Mouse (Mus musculus) adrenal gland, adult 18-20 months (tissue): ENCODE measurements around the gene Defb21. TPM values are rescaled to one million over a fixed set of nuclear protein-coding genes. Genes with fewer than 3 reads are reported as not detected.

Source experiments
- DNase-seq, 2 experiments: peaks; one replicate each; pipeline ENCODE4 v3.0.0; 2021 to 2022; ENCODE audit warnings: low spot score in 2 of 2
- total RNA-seq, 2 experiments: library from RNA; stranded (reverse); gene quantifications; 1 replicate in 1 of 2; 2 replicates in 1 of 2; pipeline ENCODE4 v1.2.3; 2021

The Defb21 gene
- total RNA-seq, 2 experiments from 2014 or later = not detected

DNA sequence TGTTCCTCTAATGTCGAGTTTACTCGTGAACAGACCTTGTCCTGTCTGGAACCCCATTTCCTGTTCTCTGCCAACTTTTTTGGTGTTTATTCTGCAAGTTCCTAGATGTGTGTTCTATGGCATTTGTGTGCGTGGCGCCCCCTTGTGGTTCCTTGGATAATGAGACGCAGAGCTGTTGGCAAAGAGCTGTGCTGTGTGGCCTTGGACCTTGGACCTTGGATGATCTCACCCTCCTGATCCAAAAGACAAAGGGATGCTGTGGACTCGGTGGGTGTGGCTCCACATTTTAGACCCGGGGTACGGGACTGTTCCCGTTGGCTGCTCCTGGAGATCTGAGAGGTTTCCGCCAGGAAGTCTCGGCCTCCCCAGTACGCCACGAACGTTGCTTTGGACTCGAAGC is 31.5 kb downstream of the Defb21 start, which contains the start of gene Defb36:
Gene Defb36 (plus strand): TSS at position 271 of the 400 bp plus-strand sequence.
- peak; percentile 70 for DNase-seq

DNA sequence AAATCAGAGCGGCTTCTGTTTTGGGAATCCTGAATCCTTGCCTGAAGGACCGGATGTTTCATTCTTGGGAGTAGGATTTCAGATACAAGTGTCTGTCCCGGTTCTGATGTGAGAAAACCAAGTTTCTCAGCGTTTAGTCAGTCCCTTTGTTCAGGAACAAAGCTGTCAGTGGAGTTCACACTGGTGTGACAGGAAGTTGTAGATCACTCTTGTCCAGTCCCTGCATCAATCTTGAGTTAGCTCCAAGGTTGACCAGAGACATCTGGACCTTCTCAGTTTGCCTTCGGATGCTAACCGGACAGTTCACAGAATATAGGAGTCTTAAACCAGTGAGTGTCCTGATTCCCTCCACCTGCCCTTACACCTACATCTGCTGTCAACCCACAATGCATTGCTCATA is 35.2 kb downstream of the Defb21 start:
- no peak for DNase-seq

DNA sequence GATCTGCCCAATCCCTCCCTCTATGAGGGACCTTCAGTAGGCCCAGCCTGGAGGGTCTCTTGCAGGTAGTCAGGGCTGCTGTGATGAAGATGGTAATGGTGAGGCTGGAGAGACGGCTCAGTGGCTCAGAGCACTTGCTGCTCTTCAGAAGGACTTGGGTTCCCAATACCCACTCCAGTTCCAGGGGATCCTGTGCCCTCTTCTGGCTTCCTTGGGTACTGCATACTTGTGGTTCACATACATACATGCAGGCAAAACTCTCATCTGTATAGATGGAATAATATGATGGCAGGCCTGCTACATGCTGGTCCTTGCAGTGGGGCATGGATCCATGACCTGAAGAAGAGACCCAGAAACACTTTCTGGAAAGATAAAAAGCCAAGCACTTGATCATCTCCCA is 36.2 kb downstream of the Defb21 start:
- no peak for DNase-seq

GRCm38 (mm10) chr2:152612193-152612592 is 39.6 kb downstream of the Defb21 start:
- no peak for DNase-seq

DNA sequence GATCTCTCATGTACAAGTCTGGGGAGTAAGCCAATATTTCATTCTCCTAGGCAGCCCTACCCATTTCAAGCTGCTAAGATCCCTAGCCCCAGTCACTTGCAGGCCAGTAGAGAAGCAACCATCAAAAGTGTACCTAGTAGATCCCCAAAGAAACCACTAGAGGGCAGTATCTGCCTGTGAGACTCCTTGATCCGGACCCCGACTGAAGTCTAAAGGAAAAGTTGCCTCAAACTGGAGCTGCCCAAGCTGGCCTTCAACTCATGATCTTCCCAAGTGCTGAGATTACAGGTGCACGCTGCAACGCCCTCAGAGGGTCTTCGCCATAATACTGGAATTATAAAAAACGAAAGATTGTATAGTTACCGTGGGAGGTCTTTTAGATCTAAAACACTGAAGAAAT is 43.0 kb downstream of the Defb21 start:
- peak in 1 of 2 experiments; percentile 52 for DNase-seq

DNA sequence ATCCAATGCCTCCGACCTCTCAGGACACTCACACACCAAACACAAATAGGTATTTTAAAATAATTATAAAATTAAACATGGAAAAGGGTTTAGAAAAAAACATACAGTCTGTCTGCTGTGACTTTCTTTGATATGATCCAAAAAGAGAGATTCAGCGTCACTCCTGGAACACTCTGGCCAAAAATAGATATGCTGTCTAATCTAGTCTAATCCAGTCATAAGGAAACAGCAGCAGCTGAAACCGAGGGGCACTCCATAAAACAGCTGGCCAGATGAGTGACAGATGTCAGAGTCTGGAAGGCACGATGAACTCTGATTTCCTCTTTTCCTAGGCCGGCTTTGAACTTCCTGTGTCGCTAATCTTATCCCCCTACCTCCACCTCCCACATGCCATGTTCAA is 43.9 kb downstream of the Defb21 start:
- no peak for DNase-seq

GRCm38 (mm10) chr2:152617374-152617773 is 44.8 kb downstream of the Defb21 start:
- no peak for DNase-seq

DNA sequence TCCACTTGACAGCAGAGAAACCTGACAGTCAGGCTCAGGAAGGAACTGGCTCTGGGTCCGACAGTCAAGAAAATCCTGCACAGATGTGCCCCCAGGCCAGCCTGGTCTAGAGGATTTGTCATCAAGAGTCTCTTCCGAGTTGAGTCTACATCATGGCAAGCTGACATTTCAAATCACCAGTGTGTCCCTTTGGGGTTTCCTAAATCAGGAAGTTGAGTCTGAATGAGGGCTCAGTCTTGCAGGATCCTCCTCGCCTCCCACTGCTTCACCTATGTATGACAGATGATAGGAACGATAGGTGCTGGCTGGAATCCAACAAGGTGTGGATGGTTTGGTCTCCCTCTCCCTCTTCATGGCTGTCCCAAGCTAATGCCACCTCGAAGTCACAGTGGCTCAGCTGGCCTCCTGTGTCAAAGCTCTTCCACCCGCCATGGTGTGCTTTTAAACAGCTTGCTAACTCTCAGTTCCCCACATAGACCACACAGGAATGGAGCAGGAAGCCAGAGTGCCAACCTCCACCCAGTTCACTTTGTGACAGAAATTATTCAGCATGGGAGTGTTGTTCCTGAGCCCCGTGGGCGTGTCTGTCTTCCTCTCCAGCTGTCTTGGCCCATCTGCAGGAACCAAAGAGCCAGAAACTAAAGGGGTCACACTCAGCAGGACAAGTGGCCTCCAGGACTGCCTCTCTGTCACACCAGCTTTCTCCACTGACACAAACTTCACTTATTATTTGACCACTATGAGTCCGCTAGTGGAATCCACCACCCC is 48.0 kb downstream of the Defb21 start:
- no peak for DNase-seq

- DNase-seq = no peak
Observed at GRCm38 (mm10) chr2:152622151-152622550, 49.6 kb downstream of the Defb21 start.

DNA sequence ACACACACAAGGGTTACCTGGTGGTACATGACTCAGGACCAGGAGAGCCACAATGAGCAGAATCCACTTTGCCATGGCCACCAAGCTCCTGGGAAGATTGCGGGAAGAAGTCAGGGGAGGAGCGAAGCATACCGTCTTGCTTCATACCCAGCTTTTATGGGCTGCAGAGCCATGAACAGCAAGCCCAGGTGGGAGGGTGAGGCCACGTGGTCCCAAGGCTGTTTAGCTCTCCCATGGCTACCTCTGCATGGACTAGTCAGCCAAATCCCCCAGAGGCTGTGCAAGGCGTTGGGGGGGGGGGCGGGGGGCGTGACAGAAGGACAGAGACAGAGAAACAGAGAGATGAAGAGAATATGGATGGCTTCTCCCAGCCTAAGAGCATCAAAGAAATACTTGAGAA is 50.4 kb downstream of the Defb21 start, which contains the start of gene Defb25:
Gene Defb25 (minus strand): TSS at position 101 of the 400 bp plus-strand sequence.
- DNase-seq = no peak

Other genes with a start within 250 kb of the Defb21 start
- gene Rbck1, start 240.1 kb upstream of the Defb21 start, total RNA-seq = 100 to 1,000 TPM in 1 of 2 experiments, 10 to 100 TPM in 1; 97.4 to 112 TPM
- 10 to 100 TPM in 1 of 2 experiments, 1 to 10 TPM in 1; 4.9 to 12.4 TPM for gene Trib3, start 228.7 kb upstream of the Defb21 start, total RNA-seq
- gene Nrsn2, start 196.1 kb upstream of the Defb21 start, total RNA-seq = 1 to 10 TPM; 5.8 to 6.7 TPM
- 1 to 10 TPM; 3.5 to 7.3 TPM for gene Sox12, start 174.7 kb upstream of the Defb21 start, total RNA-seq
- 1 to 10 TPM; 6.8 to 7.8 TPM for gene Zcchc3, start 157.7 kb upstream of the Defb21 start, total RNA-seq
- under 1 TPM; 0.36 to 0.74 TPM for gene 6820408C15Rik, start 157.2 kb upstream of the Defb21 start, total RNA-seq
- not detected for gene Defb23, start 108.1 kb upstream of the Defb21 start, total RNA-seq
- gene Defb20, start 95.7 kb upstream of the Defb21 start, total RNA-seq = not detected
- gene Defb22, start 82.6 kb upstream of the Defb21 start, total RNA-seq = not detected
- gene Defb26, start 61.1 kb upstream of the Defb21 start, total RNA-seq = not detected
- gene Defb28, start 54.5 kb upstream of the Defb21 start, total RNA-seq = not detected
- gene Defb29, start 32.6 kb upstream of the Defb21 start, total RNA-seq = not detected
- gene Gm17416, start 3.4 kb upstream of the Defb21 start, total RNA-seq = not detected
- under 1 TPM in 1 of 2 experiments, not detected in 1; 0.93 TPM for gene Defb19, start 7.6 kb downstream of the Defb21 start, total RNA-seq
- not detected for gene Defb45, start 26.7 kb downstream of the Defb21 start, total RNA-seq
- gene Defb36, start 31.6 kb downstream of the Defb21 start, total RNA-seq = not detected
- gene Defb25, start 50.3 kb downstream of the Defb21 start, total RNA-seq = 1 to 10 TPM; 1.5 to 2.4 TPM
- gene Rem1, start 54.2 kb downstream of the Defb21 start, total RNA-seq = 10 to 100 TPM in 1 of 2 experiments, 1 to 10 TPM in 1; 8.9 to 13.5 TPM
- gene H13, start 96.7 kb downstream of the Defb21 start, total RNA-seq = 100 to 1,000 TPM; 151 to 170 TPM
- gene Mcts2, start 114.3 kb downstream of the Defb21 start, total RNA-seq = 10 to 100 TPM; 23.5 to 25.8 TPM
- 10 to 100 TPM; 51.8 to 93.4 TPM for gene Id1, start 163.5 kb downstream of the Defb21 start, total RNA-seq
- 1 to 10 TPM; 2.5 to 3.8 TPM for gene Cox4i2, start 181.4 kb downstream of the Defb21 start, total RNA-seq